Mouse (Mus musculus): ENCODE data around the gene Kif27. TPM values are rescaled to one million over a fixed set of nuclear protein-coding genes. Genes with fewer than 3 reads are reported as not detected.

The Kif27 gene
- polyA plus RNA-seq, 1 experiment = 0.02 TPM

DNA sequence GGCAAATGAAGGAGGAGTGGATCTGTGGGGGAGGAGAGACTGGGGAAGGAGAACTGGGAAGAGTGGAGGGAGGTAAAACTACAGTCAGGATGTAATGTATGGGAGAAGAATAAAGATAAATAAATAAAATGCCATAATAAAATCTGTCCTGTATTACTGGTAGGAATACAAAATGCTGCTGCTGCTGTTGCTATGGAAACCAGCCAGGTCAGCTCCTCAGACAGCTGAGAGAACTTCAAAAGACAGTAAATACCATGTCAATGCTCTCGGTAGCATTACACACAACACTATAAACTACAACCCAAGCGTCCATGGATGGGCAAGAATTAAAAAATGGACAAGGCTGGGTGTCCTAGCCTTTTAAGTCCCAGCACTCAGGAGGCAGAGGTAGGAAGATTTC lies 41.2 kb downstream of the Kif27 start:
- H3K27me3 ChIP-seq (ENCODE audit: control insufficient read depth, insufficient read depth, low read length) = no peaks in the 10 kb centered on the region
- WGBS = 74% methylated on average over 2 of the region's 2 CpGs
- no peaks in the 10 kb centered on the region for H3K36me3 ChIP-seq (ENCODE audit: control insufficient read depth, insufficient read depth, low read length)
- H3K4me3 ChIP-seq (ENCODE audit: extremely low read depth, insufficient read depth, insufficient read length) = no peak overlapping the region
- DNase-seq (ENCODE audit: low read depth in 1 of 2, low spot score in 2 of 2) = no peak
- no peaks in the 10 kb centered on the region for H3K4me1 ChIP-seq (ENCODE audit: control insufficient read depth, insufficient read depth, insufficient read length)
- TF ChIP-seq POLR2A (IDR thresholded peaks at IDR 0.05; ENCODE audit: low read depth, low read length) (no peak), CTCF (IDR thresholded peaks at IDR 0.05; ENCODE audit: extremely low read depth, insufficient read depth, insufficient read length, insufficient replicate concordance) (no peak)
- no peak overlapping the region for H3K27ac ChIP-seq (ENCODE audit: insufficient read depth, low read length)

DNA sequence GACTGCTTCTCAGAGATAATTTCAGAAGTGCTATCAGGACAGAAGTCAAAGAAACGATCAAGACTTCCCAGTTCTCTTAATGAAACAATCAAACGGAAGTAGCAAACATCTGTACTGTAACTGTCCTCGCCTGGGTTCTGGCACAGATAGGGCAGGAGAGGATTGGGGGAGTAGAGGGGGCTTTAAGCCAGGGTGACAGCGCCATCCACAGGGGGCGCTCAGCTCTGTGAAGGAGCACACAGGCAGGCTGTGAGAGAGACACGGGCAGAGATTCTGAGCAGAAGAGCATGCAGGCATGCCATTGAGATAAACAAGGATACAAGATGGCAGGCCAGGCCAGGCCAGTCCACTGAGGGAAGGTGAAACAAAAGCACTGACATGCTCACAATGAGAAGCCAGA lies 43.9 kb downstream of the Kif27 start:
- H3K36me3 ChIP-seq (ENCODE audit: control insufficient read depth, insufficient read depth, low read length) = no peaks in the 10 kb centered on the region
- no peaks in the 10 kb centered on the region for H3K27me3 ChIP-seq (ENCODE audit: control insufficient read depth, insufficient read depth, low read length)
- DNase-seq (ENCODE audit: low read depth in 1 of 2, low spot score in 2 of 2) = no peak
- WGBS = 68% methylated on average over 6 of the region's 6 CpGs
- no peak for TF ChIP-seq CTCF (IDR thresholded peaks at IDR 0.05; ENCODE audit: extremely low read depth, insufficient read depth, insufficient read length, insufficient replicate concordance)
- no peak for TF ChIP-seq POLR2A (IDR thresholded peaks at IDR 0.05; ENCODE audit: low read depth, low read length)
- no peak overlapping the region for H3K4me3 ChIP-seq (ENCODE audit: extremely low read depth, insufficient read depth, insufficient read length)
- H3K27ac ChIP-seq (ENCODE audit: insufficient read depth, low read length) = no peak overlapping the region
- H3K4me1 ChIP-seq (ENCODE audit: control insufficient read depth, insufficient read depth, insufficient read length) = no peaks in the 10 kb centered on the region

DNA sequence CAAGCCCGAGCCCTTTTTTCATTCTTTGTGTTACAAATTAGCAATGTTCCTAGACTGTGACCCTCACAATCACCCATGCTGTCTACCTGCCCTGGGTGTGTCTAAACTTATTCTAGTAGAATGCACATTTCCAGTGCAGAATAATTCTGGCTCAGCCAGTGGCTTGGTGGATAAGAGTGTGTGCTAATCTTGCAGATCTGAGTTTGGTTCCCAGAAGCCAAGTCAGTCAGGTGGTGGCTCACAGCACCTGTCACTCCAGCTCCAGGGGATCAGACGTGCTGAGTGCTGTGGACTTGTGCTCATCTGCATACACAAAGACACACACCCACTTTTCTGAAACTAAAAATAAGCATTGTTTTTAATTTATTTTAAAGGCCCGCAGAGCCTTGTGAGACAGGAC lies 45.2 kb downstream of the Kif27 start:
- H3K4me1 ChIP-seq (ENCODE audit: control insufficient read depth, insufficient read depth, insufficient read length) = no peaks in the 10 kb centered on the region
- H3K27me3 ChIP-seq (ENCODE audit: control insufficient read depth, insufficient read depth, low read length) = no peaks in the 10 kb centered on the region
- no peaks in the 10 kb centered on the region for H3K36me3 ChIP-seq (ENCODE audit: control insufficient read depth, insufficient read depth, low read length)
- 76% methylated on average over 3 of the region's 3 CpGs for WGBS
- no peak overlapping the region for H3K27ac ChIP-seq (ENCODE audit: insufficient read depth, low read length)
- H3K4me3 ChIP-seq (ENCODE audit: extremely low read depth, insufficient read depth, insufficient read length) = no peak overlapping the region
- no peak for TF ChIP-seq CTCF (IDR thresholded peaks at IDR 0.05; ENCODE audit: extremely low read depth, insufficient read depth, insufficient read length, insufficient replicate concordance)
- no peak for TF ChIP-seq POLR2A (IDR thresholded peaks at IDR 0.05; ENCODE audit: low read depth, low read length)
- DNase-seq (ENCODE audit: low read depth in 1 of 2, low spot score in 2 of 2) = no peak

DNA sequence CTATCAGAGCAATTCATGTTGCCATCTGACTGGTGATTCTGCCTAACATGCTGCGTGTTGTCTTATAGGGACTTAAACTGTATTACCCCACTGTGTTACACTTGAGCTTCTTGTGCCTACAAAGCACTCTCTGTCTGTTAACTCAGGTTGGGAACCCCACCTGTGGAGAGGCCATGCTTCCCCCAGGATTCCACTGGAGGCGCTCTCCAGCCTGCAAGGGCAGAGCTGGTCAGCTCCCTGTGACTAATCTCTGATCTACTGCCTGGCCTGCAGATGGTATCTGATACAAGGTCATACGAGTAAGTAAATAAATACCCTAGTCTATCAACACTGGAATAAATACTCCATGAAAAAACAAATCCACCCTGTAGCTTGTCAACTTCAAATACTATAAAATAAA lies 47.6 kb downstream of the Kif27 start:
- Histone ChIP-seq H3K4me1 (ENCODE audit: control insufficient read depth, insufficient read depth, insufficient read length) (no peaks in the 10 kb centered on the region), H3K4me3 (ENCODE audit: extremely low read depth, insufficient read depth, insufficient read length) (no peak overlapping the region), H3K27me3 (ENCODE audit: control insufficient read depth, insufficient read depth, low read length) (no peaks in the 10 kb centered on the region), H3K27ac (ENCODE audit: insufficient read depth, low read length) (no peak overlapping the region), H3K36me3 (ENCODE audit: control insufficient read depth, insufficient read depth, low read length) (no peaks in the 10 kb centered on the region)
- TF ChIP-seq CTCF (IDR thresholded peaks at IDR 0.05; ENCODE audit: extremely low read depth, insufficient read depth, insufficient read length, insufficient replicate concordance) (no peak), POLR2A (IDR thresholded peaks at IDR 0.05; ENCODE audit: low read depth, low read length) (no peak)
- DNase-seq (ENCODE audit: low read depth in 1 of 2, low spot score in 2 of 2) = no peak
- WGBS = 84% methylated on average over 3 of the region's 3 CpGs

DNA sequence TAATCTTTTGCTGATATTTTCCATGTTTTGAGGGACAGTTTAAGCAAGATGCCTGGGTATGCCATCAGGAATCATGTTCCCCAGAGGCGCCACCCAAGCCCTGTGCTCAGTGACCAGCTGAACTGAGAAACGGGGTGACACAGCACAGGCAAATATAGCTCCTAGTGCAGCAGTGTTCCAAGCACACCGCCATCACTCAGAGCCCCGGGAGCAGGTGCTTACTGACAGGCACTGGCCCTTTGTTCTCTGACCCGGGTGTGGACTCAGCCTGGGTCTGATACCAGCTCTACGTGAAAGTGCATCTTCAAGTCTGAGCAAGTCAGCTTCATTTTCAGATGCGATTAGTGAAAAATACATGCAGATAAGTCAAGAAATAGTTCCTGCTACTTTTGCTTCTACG lies 49.4 kb downstream of the Kif27 start:
- TF ChIP-seq CTCF (IDR thresholded peaks at IDR 0.05; ENCODE audit: extremely low read depth, insufficient read depth, insufficient read length, insufficient replicate concordance) (no peak), POLR2A (IDR thresholded peaks at IDR 0.05; ENCODE audit: low read depth, low read length) (no peak)
- Histone ChIP-seq H3K4me3 (ENCODE audit: extremely low read depth, insufficient read depth, insufficient read length) (no peak overlapping the region), H3K4me1 (ENCODE audit: control insufficient read depth, insufficient read depth, insufficient read length) (no peaks in the 10 kb centered on the region), H3K36me3 (ENCODE audit: control insufficient read depth, insufficient read depth, low read length) (no peaks in the 10 kb centered on the region), H3K27ac (ENCODE audit: insufficient read depth, low read length) (no peak overlapping the region), H3K27me3 (ENCODE audit: control insufficient read depth, insufficient read depth, low read length) (no peaks in the 10 kb centered on the region)
- no peak for DNase-seq (ENCODE audit: low read depth in 1 of 2, low spot score in 2 of 2)
- 85% methylated on average over 8 of the region's 8 CpGs for WGBS

DNA sequence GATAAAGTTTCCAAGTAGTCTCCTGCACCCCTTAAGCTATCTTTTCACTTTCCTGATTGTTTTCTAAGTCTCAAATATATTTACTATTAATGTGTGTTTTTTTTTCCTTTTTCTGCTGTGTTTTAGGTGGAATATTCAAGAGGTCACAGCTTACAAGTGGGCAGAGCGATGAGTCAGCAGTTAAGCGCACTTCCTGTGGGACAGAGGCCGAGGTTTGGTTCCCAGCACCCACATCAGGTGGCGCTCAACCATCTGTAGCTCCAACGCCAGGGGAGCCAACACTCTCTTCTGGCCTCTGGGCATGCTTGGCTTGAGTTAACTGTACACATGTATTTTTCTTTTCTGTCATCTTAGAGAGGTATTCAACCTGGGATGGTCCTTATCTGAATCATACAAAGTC lies 51.5 kb downstream of the Kif27 start:
- H3K27me3 ChIP-seq (ENCODE audit: control insufficient read depth, insufficient read depth, low read length) = no peaks in the 10 kb centered on the region
- no peak for DNase-seq (ENCODE audit: low read depth in 1 of 2, low spot score in 2 of 2)
- TF ChIP-seq CTCF (IDR thresholded peaks at IDR 0.05; ENCODE audit: extremely low read depth, insufficient read depth, insufficient read length, insufficient replicate concordance) (no peak), POLR2A (IDR thresholded peaks at IDR 0.05; ENCODE audit: low read depth, low read length) (no peak)
- H3K27ac ChIP-seq (ENCODE audit: insufficient read depth, low read length) = no peak overlapping the region
- no peaks in the 10 kb centered on the region for H3K4me1 ChIP-seq (ENCODE audit: control insufficient read depth, insufficient read depth, insufficient read length)
- H3K4me3 ChIP-seq (ENCODE audit: extremely low read depth, insufficient read depth, insufficient read length) = no peak overlapping the region
- no peaks in the 10 kb centered on the region for H3K36me3 ChIP-seq (ENCODE audit: control insufficient read depth, insufficient read depth, low read length)
- 84% methylated on average over 5 of the region's 5 CpGs for WGBS

DNA sequence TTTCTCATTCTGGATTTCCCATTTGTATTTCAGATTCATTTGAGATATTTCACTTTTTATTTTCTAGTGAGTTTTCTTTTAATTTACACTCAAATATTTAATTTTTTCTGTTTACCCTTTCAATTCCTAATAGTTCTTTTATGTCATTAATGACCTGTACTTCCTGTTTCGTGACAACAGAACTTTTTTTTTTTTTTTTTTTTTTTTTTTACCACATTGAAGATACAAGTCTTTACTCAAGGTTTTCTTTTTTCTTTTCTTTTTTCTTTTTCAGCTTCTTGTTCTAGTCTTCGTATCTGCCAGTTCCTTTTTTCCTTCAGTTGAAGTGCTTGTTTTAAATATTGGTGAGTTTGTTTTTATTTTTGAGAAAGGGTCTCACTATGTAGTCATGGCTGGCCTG lies 53.7 kb downstream of the Kif27 start:
- no peak for TF ChIP-seq CTCF (IDR thresholded peaks at IDR 0.05; ENCODE audit: extremely low read depth, insufficient read depth, insufficient read length, insufficient replicate concordance)
- TF ChIP-seq POLR2A (IDR thresholded peaks at IDR 0.05; ENCODE audit: low read depth, low read length) = no peak
- no peaks in the 10 kb centered on the region for H3K4me1 ChIP-seq (ENCODE audit: control insufficient read depth, insufficient read depth, insufficient read length)
- H3K27ac ChIP-seq (ENCODE audit: insufficient read depth, low read length) = no peak overlapping the region
- H3K4me3 ChIP-seq (ENCODE audit: extremely low read depth, insufficient read depth, insufficient read length) = no peak overlapping the region
- DNase-seq (ENCODE audit: low read depth in 1 of 2, low spot score in 2 of 2) = no peak
- no peaks in the 10 kb centered on the region for H3K27me3 ChIP-seq (ENCODE audit: control insufficient read depth, insufficient read depth, low read length)
- no peaks in the 10 kb centered on the region for H3K36me3 ChIP-seq (ENCODE audit: control insufficient read depth, insufficient read depth, low read length)
- 62% methylated on average over 2 of the region's 2 CpGs for WGBS
